Mouse (Mus musculus): ENCODE data around the gene Lrrn4cl.

DNA sequence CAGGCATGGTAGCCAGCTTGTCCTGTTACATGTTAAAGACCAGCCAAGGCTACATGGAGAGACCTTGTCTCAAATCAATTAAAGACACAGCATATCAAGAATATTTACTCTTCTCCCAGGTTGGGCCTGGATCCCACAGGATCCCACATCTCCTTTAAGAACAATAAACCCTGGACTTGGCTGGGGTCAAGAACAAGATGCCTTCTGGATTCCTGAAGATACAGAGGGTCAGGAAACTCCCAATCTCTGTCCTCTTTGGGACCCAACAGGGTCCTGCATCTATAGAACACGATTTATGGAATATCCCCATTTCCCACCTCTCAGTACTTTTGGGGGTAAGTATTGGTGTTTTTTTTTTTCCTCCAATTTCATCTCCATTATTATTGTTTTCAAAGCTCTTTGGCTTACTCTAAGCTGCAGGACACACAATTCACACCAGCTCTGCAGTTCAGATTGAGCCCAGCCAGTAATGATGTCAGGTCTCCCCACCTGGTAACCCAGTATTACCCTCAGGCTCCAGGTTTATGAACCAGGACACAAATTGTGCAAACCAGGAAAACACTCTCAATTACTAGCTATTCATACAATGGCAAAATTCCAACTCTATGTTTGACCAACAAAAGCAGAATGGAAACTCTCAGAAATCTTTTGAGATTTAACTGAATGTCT is 36.5 kb downstream of the Lrrn4cl start:
- TF ChIP-seq CTCF (IDR thresholded peaks at IDR 0.05; ENCODE audit: low read depth) (no peak), EP300 (IDR thresholded peaks at IDR 0.05; ENCODE audit: low read depth) (no peak)

Data from heart, postnatal 0 days (tissue).